Mouse (Mus musculus) gonadal fat pad, adult 2 months (tissue): ENCODE measurements around the gene Eno1. TPM values are rescaled to one million over a fixed set of nuclear protein-coding genes. Genes with fewer than 3 reads are reported as not detected.

Experiments used
- DNase-seq: peaks from one replicate; pipeline ENCODE4 v3.0.0-alpha.2; 2012; ENCODE audit warnings: low read depth
- polyA plus RNA-seq: library from polyadenylated mRNA; depleted of rRNA; stranded (reverse); fragments of >200 nt; gene quantifications from 2 replicates; pipeline ENCODE4 v1.2.3, GENCODE M21; 2012

The Eno1 gene
- polyA plus RNA-seq, 1 experiment = 720 TPM

- DNase-seq = no peak
These were observed 9.5 kb upstream of the Eno1 start for GRCm38 (mm10) chr4:150226818-150227688.

GRCm38 (mm10) chr4:150228581-150229348 lies 7.8 kb upstream of the Eno1 start:
- DNase-seq = no peak

- DNase-seq = no peak
These were observed 6.7 kb upstream of the Eno1 start for GRCm38 (mm10) chr4:150229747-150230390.

GRCm38 (mm10) chr4:150230460-150231407 lies 5.8 kb upstream of the Eno1 start:
- DNase-seq = no peak

- DNase-seq = no peak
These were observed 4.7 kb upstream of the Eno1 start for GRCm38 (mm10) chr4:150231871-150232270.

- DNase-seq = no peak
These were observed 1.8 kb upstream of the Eno1 start for GRCm38 (mm10) chr4:150234599-150235327.

- DNase-seq = no peak
These were observed 936 bp upstream of the Eno1 start for GRCm38 (mm10) chr4:150235585-150235984.

- DNase-seq = no peak
These were observed 490 bp upstream of the Eno1 start for GRCm38 (mm10) chr4:150236031-150236430.

- DNase-seq = no peak
These were observed 1.3 kb downstream of the Eno1 start for GRCm38 (mm10) chr4:150237636-150238361.

GRCm38 (mm10) chr4:150238433-150239086 lies 2.0 kb downstream of the Eno1 start:
- DNase-seq = no peak

GRCm38 (mm10) chr4:150239087-150239480 lies 2.6 kb downstream of the Eno1 start:
- DNase-seq = no peak

- no peak for DNase-seq
These were observed 3.0 kb downstream of the Eno1 start for GRCm38 (mm10) chr4:150239503-150239902.

GRCm38 (mm10) chr4:150239951-150240368 lies 3.4 kb downstream of the Eno1 start:
- DNase-seq = no peak

- no peak for DNase-seq
These were observed 3.9 kb downstream of the Eno1 start for GRCm38 (mm10) chr4:150240381-150240886.

GRCm38 (mm10) chr4:150241708-150242107 lies 5.2 kb downstream of the Eno1 start:
- DNase-seq = no peak

GRCm38 (mm10) chr4:150242745-150243144 lies 6.2 kb downstream of the Eno1 start:
- DNase-seq = no peak

- no peak for DNase-seq
These were observed 9.4 kb downstream of the Eno1 start for GRCm38 (mm10) chr4:150245876-150246275.

GRCm38 (mm10) chr4:150248009-150248408 lies 11.5 kb downstream of the Eno1 start:
- DNase-seq = no peak

GRCm38 (mm10) chr4:150248917-150249316 lies 12.4 kb downstream of the Eno1 start:
- no peak for DNase-seq
